Mouse (Mus musculus) spleen, adult 2 months (tissue): Measurements from ENCODE around the gene Gna14. TPM values are rescaled to one million over a fixed set of nuclear protein-coding genes. Genes with fewer than 3 reads are reported as not detected.

Experiments used
- DNase-seq, 2 experiments: peaks; one replicate each; pipeline versions ENCODE4 v3.0.0 to v3.0.0-alpha.2; 2012 to 2021; ENCODE audit warnings: low spot score in 2 of 2, low read depth in 1 of 2
- H3K27ac ChIP-seq: fragments of 200-500 bp; 2 replicates; pipeline ENCODE4 v1.5.1; 2012; ENCODE audit warnings: low read length, inconsistent platforms; ENCODE audit not compliant: insufficient read depth
- H3K27me3 ChIP-seq: fragments of 200-500 bp; 2 replicates; pipeline ENCODE4 v1.6.1; 2012; ENCODE audit warnings: mild to moderate bottlenecking, moderate library complexity, low read length, inconsistent platforms; ENCODE audit not compliant: control insufficient read depth, insufficient read depth
- H3K36me3 ChIP-seq: fragments of 200-500 bp; 2 replicates; pipeline ENCODE4 v1.6.1; 2012; ENCODE audit warnings: mild to moderate bottlenecking, low read length, inconsistent platforms; ENCODE audit not compliant: control insufficient read depth, insufficient read depth
- H3K4me1 ChIP-seq: fragments of 200-500 bp; 2 replicates; pipeline ENCODE4 v1.6.1; 2011; ENCODE audit warnings: inconsistent platforms; ENCODE audit not compliant: control insufficient read depth, insufficient read depth, insufficient read length
- H3K4me3 ChIP-seq: fragments of 200-500 bp; 2 replicates; pipeline ENCODE4 v1.5.1; 2011; ENCODE audit warnings: mild to moderate bottlenecking, inconsistent platforms; ENCODE audit not compliant: insufficient read depth, insufficient read length; ENCODE audit errors: extremely low read depth
- CTCF ChIP-seq: fragments of 200-500 bp; IDR thresholded peaks from 2 replicates; pipeline ENCODE4 v1.5.1; 2011; ENCODE audit warnings: mild to moderate bottlenecking, inconsistent platforms; ENCODE audit not compliant: insufficient read depth, insufficient read length, insufficient replicate concordance; ENCODE audit errors: extremely low read depth
- POLR2A ChIP-seq: fragments of 200-500 bp; IDR thresholded peaks from 2 replicates; pipeline ENCODE4 v1.6.1; 2011; ENCODE audit warnings: low read depth, low read length, inconsistent platforms
- WGBS: fragments of 180-500 bp; shearing (Covaris S2); methylation state at CpG from one replicate; pipeline ENCODE4 v1.1.7; 2018; 5-methylcytosine and 5-hydroxymethylcytosine counted together
- polyA plus RNA-seq: library from polyadenylated mRNA; depleted of rRNA; stranded (reverse); fragments of >200 nt; gene quantifications from 2 replicates; pipeline ENCODE4 v1.2.3, GENCODE M21; 2012

Gna14 gene
- polyA plus RNA-seq, 1 experiment: 0.74 TPM

- no peak overlapping the region for H3K4me3 ChIP-seq
- H3K27me3 ChIP-seq: no peaks in the 10 kb centered on the region
- DNase-seq: no peak
- WGBS: 87% methylated on average over 12 of the region's 12 CpGs
- no peak overlapping the region for H3K27ac ChIP-seq
- H3K4me1 ChIP-seq: no peaks in the 10 kb centered on the region
- no peaks in the 10 kb centered on the region for H3K36me3 ChIP-seq
- no peak for TF ChIP-seq POLR2A
These were observed 55.2 kb downstream of the Gna14 start for GRCm38 (mm10) chr19:16490756-16491155.

GRCm38 (mm10) chr19:16491497-16491896 lies 55.9 kb downstream of the Gna14 start:
- Histone ChIP-seq H3K27me3 (no peaks in the 10 kb centered on the region), H3K4me1 (no peaks in the 10 kb centered on the region), H3K4me3 (no peak overlapping the region), H3K36me3 (no peaks in the 10 kb centered on the region), H3K27ac (no peak overlapping the region)
- TF ChIP-seq POLR2A: no peak
- no peak for TF ChIP-seq CTCF
- DNase-seq: no peak
- 89% methylated on average over 7 of the region's 7 CpGs for WGBS

GRCm38 (mm10) chr19:16492453-16492852 lies 56.9 kb downstream of the Gna14 start:
- H3K4me1 ChIP-seq: no peaks in the 10 kb centered on the region
- H3K36me3 ChIP-seq: no peaks in the 10 kb centered on the region
- H3K27ac ChIP-seq: no peak overlapping the region
- H3K27me3 ChIP-seq: no peaks in the 10 kb centered on the region
- 76% methylated on average over 1 of the region's 1 CpGs for WGBS
- TF ChIP-seq CTCF: no peak
- TF ChIP-seq POLR2A: no peak
- H3K4me3 ChIP-seq: no peak overlapping the region
- no peak for DNase-seq

DNA sequence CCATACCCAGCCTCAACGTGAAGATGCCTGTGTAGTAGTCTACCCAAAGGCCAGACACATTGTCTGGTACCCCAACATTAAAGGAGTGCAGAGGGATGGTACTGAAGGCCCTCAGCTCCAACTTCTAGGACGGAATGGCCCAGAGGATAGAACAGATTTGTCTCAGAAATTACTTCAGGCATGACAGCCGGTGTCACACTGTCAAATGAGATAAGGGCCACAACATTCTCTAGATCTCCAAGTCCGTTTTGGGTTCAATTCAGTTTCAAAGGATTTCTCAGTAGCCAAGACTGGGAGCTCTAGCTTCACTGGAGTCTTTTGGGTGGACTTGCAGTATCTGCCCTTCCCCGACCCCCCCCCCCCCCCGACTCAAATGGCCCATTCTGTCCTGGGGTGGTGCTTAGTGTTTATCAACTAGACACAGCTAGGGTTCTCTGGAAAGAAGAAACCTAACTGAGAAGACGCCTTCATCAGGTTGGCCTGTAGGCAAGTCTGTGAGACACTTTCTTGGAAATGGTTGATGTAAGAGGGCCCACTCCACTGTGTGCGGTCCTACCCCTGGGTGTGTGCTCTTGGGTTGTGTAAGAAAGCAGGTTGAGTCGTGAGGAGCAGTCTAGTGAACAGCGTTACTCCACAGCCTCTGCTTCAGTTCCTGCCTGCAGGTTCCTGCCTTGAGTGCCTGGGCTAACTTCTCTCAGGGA lies 59.4 kb downstream of the Gna14 start:
- WGBS: 81% methylated on average over 10 of the region's 10 CpGs
- DNase-seq: no peak
- no peaks in the 10 kb centered on the region for H3K36me3 ChIP-seq
- no peak overlapping the region for H3K4me3 ChIP-seq
- TF ChIP-seq POLR2A (no peak), CTCF (no peak)
- H3K4me1 ChIP-seq: no peaks in the 10 kb centered on the region
- H3K27me3 ChIP-seq: no peaks in the 10 kb centered on the region
- no peak overlapping the region for H3K27ac ChIP-seq

DNA sequence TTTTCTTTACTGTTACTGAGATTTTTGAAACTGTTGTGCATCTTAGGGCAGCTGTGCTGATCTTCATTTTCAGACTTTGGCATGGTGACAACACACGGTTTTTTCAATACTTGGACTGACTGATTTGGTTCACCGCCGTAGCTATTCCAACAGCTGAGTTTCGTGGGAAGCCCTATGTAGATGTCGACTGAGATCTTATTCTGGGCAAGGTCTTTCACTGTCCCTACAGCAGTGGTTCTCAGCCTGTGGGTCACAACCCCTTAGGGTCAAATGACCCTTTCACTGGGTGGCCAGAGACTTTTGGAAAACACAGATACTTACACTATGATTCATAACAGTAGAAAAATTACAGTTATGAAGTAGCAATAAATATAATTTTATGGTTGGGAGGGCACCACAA lies 60.5 kb downstream of the Gna14 start:
- Histone ChIP-seq H3K4me1 (no peaks in the 10 kb centered on the region), H3K27ac (no peak overlapping the region), H3K27me3 (no peaks in the 10 kb centered on the region), H3K36me3 (no peaks in the 10 kb centered on the region), H3K4me3 (no peak overlapping the region)
- TF ChIP-seq POLR2A (no peak), CTCF (no peak)
- DNase-seq: no peak
- 86% methylated on average over 5 of the region's 5 CpGs for WGBS

GRCm38 (mm10) chr19:16502054-16502453 lies 66.5 kb downstream of the Gna14 start:
- Histone ChIP-seq H3K36me3 (no peaks in the 10 kb centered on the region), H3K4me1 (no peaks in the 10 kb centered on the region), H3K4me3 (no peak overlapping the region), H3K27ac (no peak overlapping the region), H3K27me3 (no peaks in the 10 kb centered on the region)
- DNase-seq: no peak
- TF ChIP-seq CTCF (no peak), POLR2A (no peak)
- 61% methylated on average over 5 of the region's 5 CpGs for WGBS

GRCm38 (mm10) chr19:16506711-16507364 lies 71.3 kb downstream of the Gna14 start:
- Histone ChIP-seq H3K27ac (no peak overlapping the region), H3K4me1 (no peaks in the 10 kb centered on the region), H3K4me3 (no peak overlapping the region), H3K36me3 (no peaks in the 10 kb centered on the region), H3K27me3 (no peaks in the 10 kb centered on the region)
- TF ChIP-seq CTCF: no peak
- no peak for TF ChIP-seq POLR2A
- no peak for DNase-seq
- 82% methylated on average over 6 of the region's 6 CpGs for WGBS
